Mouse (Mus musculus) lung, postnatal 0 days (tissue): ENCODE data around the gene Kif1c.
A peak's percentile ranks its signal among the peaks of the same experiment; 100 is the strongest.

Source experiments
- CTCF ChIP-seq: IDR thresholded peaks from 2 replicates; pipeline ENCODE4 v1.5.1; 2016; ENCODE audit warnings: antibody characterized with exemption, mild to moderate bottlenecking
- EP300 ChIP-seq: IDR thresholded peaks from 2 replicates; pipeline ENCODE4 v1.6.1; 2016; ENCODE audit warnings: antibody characterized with exemption, mild to moderate bottlenecking, control low read depth

- TF ChIP-seq CTCF, result peak; percentile 33; the same call in 1 of the 2 replicates
- TF ChIP-seq EP300, result no peak
Measured at GRCm38 (mm10) chr11:70763936-70764808, 63.8 kb downstream of the Kif1c start, which contains the start of gene Zfp3.
